Mouse (Mus musculus): Measurements from ENCODE around the gene Agtpbp1.
"Not testable (repeated sequence)": the region's sequence is repeated elsewhere in the genome, so short reads cannot be mapped to it uniquely, and the experiment has no call there.

Agtpbp1 gene

DNA sequence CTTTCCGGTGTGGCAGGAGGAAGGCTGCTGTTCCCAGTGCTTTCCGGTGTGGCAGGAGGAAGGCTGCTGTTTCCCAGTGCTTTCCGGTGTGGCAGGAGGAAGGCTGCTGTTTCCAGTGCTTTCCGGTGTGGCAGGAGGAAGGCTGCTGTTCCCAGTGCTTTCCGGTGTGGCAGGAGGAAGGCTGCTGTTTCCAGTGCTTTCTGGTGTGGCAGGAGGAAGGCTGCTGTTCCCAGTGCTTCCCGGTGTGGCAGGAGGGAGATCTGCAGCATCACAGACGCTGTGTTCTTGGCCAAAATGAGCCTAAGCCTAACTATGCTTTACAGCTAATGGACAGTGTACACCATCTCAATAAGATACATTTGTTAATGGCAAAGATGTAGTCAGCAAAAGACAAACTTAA lies 107.1 kb downstream of the Agtpbp1 start:
- not testable (repeated sequence) for DNase-seq

DNA sequence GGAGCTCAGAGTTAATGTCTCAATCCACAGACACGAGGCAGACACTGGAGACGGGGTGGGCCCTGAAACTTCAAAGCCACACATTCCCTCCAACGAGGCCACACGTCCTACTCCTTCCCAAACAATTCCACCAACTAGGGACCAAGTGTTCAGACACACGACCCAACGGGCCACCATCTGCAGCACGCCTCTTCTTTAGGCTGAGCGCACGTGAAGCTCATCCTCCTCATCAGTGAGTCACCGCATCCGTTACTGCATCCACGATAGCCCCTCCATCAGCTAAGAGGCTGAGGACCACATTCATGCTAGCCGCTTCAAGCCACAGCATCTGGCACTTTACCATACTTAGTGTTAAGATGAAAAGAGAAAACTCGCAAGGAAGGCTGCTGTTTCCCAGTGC lies 107.6 kb downstream of the Agtpbp1 start:
- DNase-seq, result no peak

GRCm38 (mm10) chr13:59474973-59475372 lies 110.1 kb downstream of the Agtpbp1 start:
- no peak for DNase-seq

GRCm38 (mm10) chr13:59473341-59473740 lies 111.7 kb downstream of the Agtpbp1 start:
- no peak for DNase-seq

DNA sequence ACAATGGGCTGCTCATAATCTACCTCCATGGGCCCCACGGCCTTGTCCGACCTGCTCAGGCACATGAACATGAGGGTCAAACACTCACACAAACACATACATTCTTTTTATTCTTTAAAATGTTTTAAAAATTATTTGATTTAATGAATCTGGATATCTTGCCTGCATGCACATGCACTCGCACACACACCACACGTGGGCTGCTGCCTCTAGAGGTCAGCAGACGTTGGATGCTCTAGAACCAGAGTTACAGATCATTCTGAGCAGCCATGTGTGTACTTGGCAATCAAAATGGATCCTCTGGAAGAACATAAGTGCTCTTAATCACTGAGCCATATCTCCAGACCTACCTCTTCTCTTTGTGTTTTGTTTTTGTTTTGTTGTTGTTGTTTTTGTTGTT lies 112.8 kb downstream of the Agtpbp1 start:
- DNase-seq, result no peak

DNA sequence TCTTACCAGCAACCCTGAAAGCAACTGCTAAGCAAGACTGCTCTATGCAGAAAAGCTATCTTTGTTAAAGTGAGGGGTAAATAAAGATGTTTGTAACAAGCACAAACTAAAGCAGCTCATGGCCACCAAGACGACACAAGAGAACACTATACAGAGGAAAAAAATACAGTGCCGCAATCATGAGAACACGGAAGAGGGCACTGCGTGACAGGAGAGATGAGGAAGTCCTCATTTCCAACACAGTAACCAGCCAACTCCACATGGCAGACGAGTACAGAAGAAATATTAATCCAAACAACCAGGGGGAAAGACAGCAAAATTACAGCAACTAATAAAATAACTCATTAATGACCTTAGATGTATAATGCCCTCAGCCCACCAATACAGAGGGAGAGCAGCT lies 115.3 kb downstream of the Agtpbp1 start:
- no peak for DNase-seq

- peak in 1 of 2 experiments; percentile 33 for DNase-seq
Observed at GRCm38 (mm10) chr13:59468181-59468802, 116.7 kb downstream of the Agtpbp1 start.

GRCm38 (mm10) chr13:59467591-59467990 lies 117.4 kb downstream of the Agtpbp1 start:
- DNase-seq, result peak; percentile 66 to 74

DNA sequence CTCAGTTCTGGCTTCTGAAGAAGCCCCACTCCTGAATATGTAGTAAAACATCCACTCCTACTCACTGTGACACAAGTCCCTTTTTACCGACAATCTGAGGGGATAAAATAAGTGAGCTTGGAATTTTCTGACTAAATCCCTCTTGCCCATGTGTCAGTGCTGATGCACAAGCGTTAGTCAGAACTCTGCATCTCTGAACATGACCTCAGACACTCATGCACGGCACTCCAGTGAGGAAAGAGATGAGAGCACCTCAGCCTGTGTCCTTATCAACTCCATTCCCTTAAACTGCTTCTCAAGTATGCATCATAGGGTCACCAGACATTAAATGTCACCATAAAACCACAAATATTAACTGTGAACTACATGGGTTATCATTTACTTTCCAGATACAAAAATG lies 124.1 kb downstream of the Agtpbp1 start:
- DNase-seq, result no peak

DNA sequence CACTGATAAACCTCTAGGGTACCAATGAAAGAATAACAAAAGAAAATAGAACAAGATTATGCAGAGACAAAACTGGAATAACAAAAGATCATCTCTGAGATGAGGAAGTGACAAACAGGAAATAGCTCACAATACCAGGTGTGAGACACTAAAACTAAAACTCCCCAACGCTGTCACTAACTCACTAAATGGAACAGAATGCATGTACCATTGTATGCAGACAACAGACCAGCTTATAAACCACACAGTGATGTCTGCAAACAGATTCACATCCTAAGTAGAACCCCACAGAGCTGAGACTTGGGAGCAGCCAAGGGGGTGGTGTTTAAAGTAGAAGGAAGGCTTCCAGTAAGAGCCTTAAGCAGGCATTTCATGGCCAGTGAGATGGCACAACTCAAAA lies 128.8 kb downstream of the Agtpbp1 start:
- no peak for DNase-seq

GRCm38 (mm10) chr13:59454001-59454785 lies 130.8 kb downstream of the Agtpbp1 start:
- no peak for DNase-seq

DNA sequence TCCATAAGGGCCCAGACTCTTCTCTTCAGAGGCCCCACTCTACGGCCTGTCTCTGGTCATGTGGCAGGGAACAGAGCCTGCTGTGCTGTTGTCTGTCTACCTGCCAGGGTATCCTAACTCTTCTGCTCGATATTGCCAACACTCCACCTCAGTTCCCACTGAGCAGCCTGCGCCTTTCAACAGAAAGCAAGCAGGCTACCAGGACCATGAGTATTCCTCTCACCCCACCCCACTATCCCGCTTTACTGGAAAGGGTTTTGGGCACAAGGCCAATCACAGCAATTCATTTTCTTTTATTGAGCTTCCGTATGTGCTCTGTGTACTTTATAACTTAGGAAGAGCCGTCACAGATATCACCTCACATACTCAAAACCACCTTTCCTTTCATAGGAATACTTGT lies 131.4 kb downstream of the Agtpbp1 start:
- DNase-seq, result no peak

- DNase-seq, result peak; percentile 42 to 51
Observed at GRCm38 (mm10) chr13:59453045-59453444, 132.0 kb downstream of the Agtpbp1 start.

GRCm38 (mm10) chr13:59450840-59451239 lies 134.2 kb downstream of the Agtpbp1 start:
- no peak for DNase-seq

DNA sequence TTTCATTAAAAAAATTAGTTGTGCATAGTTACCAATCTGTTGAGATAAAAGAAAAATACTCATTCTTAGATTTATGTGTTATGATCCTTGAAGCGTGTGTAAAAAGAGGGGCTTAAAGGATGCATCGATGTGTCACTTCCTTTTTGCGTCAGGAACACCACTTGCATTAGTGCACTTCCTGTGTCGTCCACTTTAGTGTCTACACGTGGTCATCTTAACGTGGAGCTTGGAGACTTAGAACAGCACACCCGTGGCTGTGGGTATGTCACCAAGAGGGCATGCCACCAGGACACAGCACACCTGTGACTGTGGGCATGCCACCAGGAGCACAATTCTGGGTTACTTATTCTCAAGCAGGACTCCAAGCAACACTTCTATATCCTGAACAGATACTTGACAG lies 137.9 kb downstream of the Agtpbp1 start:
- no peak for DNase-seq

- DNase-seq, result no peak
Observed at GRCm38 (mm10) chr13:59445179-59445578, 139.8 kb downstream of the Agtpbp1 start.

GRCm38 (mm10) chr13:59444371-59444770 lies 140.7 kb downstream of the Agtpbp1 start:
- no peak for DNase-seq

DNA sequence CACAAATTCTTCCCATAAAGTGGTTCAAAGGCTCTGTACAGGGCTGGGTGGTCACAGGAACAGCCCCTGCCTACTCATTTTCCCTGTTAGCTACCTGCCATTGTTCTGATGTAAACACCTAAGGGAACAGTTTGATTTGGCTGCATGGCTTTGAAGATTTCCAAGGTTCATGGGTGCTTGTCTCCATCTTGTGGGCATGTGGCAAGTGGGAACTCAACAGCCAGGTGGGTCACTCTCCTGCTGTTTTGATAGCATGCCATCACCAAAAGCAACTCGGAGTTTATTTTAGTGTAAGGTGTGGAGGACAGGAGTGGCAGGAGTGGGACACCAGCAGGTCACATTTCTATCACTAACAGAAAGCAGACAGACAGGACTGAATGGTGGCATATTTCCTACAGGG lies 145.3 kb downstream of the Agtpbp1 start:
- no peak for DNase-seq

GRCm38 (mm10) chr13:59434554-59434953 lies 150.5 kb downstream of the Agtpbp1 start:
- DNase-seq, result no peak

DNA sequence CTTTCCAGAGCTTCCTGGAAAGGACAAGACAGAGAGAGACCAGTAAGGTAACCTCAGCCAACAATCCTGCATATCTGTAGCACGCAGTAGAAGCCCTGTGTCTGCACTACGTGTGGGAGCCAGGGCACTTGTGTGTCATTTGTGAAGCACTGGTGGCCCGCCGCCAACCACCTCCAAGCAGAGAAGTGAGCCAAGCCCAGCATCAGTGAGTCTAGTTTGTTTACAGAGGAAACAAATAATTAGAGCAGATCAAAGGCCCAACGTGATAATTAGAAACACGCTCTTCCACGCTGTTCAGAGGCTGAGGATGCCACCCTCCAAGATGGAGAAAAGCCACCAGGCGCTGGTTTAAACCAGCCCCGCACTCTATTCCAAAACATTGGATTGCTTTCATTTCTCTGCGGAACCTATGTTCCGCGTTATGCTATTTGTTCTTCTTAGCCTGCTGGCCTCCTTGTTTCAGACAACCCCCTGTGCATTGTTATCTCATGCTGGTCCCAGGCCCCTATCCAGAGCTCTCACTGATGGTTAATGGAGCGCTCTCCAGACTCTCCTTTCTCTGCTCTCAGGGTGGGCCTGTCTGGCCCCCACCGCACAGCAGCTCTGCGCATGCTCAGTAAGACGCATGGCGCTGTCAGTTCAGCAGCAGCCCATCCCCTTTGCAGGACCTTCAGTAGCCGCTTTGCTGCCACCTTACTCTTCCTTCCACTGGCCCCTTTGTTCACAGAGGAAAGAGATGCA lies 153.7 kb downstream of the Agtpbp1 start:
- DNase-seq, result peak; percentile 44 to 57

DNA sequence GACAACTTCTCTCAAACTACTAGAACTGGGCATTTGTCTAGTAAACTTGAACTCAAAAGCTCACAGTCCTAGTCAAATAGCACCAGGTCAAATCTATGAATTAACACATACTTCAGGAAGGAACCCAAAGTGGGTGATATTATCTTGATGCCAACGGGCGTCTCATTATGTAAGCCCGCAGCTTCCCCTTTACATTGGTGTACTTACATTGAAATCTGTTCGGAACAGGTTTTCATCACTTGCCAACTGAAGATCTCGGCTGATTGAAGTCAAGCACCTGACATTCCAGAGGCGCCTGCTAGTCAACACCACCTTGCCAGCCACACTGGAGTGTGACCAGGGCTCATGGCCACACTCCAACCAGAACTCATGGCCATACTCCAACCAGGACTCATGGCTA lies 155.7 kb downstream of the Agtpbp1 start:
- DNase-seq, result no peak

DNA sequence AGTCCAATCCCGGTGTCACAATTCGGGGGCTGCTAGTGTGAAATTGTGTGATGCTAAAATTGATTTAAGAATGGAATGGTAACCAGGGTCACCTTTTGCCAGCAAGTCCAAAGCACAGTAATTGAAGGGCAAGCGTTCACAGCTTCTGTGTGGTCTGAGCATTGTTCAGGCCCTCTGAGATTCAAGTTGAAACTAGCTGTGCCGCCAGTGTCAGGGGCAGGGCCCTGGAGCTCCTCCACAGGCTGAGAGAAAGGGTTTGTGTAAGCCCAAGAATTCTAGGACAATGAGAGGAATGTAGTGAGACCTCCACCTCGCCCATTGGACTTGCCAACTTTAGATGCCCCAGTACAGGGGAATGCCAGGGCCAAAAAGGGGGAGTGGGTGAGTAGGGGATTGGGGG lies 161.2 kb downstream of the Agtpbp1 start:
- no peak for DNase-seq

- no peak for DNase-seq
Observed at GRCm38 (mm10) chr13:59416530-59417230, 168.3 kb downstream of the Agtpbp1 start.
